Mouse (Mus musculus) E14TG2a.4 (cell line): ENCODE measurements at regions not wholly inside any gene's neighbourhood (a gene's known extent, or its start where the extent isn't known, plus 50 kb on each side); places are given as distances from the start of the nearest gene placed in this dataset.

Source experiments
- CTCF ChIP-seq: conservative IDR thresholded peaks from 2 replicates; pipeline ENCODE4 v1.5.1; 2014; ENCODE audit warnings: low read length
- POU5F1 ChIP-seq: IDR thresholded peaks from 2 replicates; pipeline ENCODE4 v1.6.1; 2014; ENCODE audit warnings: low read length, borderline replicate concordance

DNA sequence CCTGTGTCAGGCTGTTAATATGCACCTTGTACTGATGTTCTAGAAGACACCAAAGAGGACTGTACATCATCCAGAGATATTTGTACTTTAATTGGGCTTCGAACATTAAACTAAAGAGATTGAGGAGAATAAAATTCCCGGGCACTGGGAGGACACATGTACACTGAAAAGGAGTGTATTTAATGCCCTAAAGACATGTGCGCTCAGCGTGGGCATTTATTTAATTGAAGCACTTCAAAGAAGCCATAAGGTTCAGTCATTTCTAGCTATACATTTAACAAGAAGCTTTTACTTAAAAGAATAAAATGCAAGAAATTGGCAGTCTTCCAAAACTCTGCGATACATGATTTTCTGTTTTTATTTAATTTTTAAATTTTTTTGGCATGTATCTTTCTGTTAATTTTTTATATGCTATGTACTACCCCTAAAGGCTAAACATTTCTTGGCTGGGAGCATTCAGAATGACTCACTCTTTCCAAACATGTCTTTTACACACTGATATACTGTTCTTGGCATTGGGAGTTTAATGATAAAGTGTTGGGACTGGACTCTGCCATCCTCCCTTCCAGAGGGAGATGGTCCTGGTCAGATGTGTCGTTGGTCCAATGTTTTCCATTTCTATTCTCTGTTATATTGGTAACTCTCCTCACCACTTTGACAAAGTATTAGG, 242.3 kb upstream of the Api5 start:
- TF ChIP-seq CTCF (no peak), POU5F1 (no peak)
